Mouse (Mus musculus) thymus, postnatal 10 days (tissue): ENCODE data around the gene Gpr146.

Experiments
- DNase-seq, 2 experiments: peaks; one replicate each; pipeline ENCODE4 v3.0.0; 2021; ENCODE audit warnings: low spot score in 2 of 2

Gpr146 gene

GRCm38 (mm10) chr5:139425198-139425597 lies 47.7 kb downstream of the Gpr146 start:
- no peak for DNase-seq

- DNase-seq = no peak
Measured at GRCm38 (mm10) chr5:139427001-139427400, 49.5 kb downstream of the Gpr146 start.

- no peak for DNase-seq
Measured at GRCm38 (mm10) chr5:139427989-139428388, 50.5 kb downstream of the Gpr146 start.

- no peak for DNase-seq
Measured at GRCm38 (mm10) chr5:139429818-139430341, 52.4 kb downstream of the Gpr146 start.

GRCm38 (mm10) chr5:139432333-139432732 lies 54.8 kb downstream of the Gpr146 start:
- DNase-seq = no peak

- DNase-seq = no peak
Measured at GRCm38 (mm10) chr5:139432747-139433508, 55.4 kb downstream of the Gpr146 start.

GRCm38 (mm10) chr5:139433842-139434568 lies 56.5 kb downstream of the Gpr146 start:
- no peak for DNase-seq

- DNase-seq = no peak
Measured at GRCm38 (mm10) chr5:139434940-139435339, 57.4 kb downstream of the Gpr146 start.

- DNase-seq = no peak
Measured at GRCm38 (mm10) chr5:139437769-139438168, 60.3 kb downstream of the Gpr146 start.

- no peak for DNase-seq
Measured at GRCm38 (mm10) chr5:139438440-139438839, 60.9 kb downstream of the Gpr146 start.

- DNase-seq = no peak
Measured at GRCm38 (mm10) chr5:139440451-139440850, 63.0 kb downstream of the Gpr146 start.

GRCm38 (mm10) chr5:139440926-139441725 lies 63.6 kb downstream of the Gpr146 start:
- DNase-seq = no peak

GRCm38 (mm10) chr5:139441726-139442018 lies 64.2 kb downstream of the Gpr146 start:
- DNase-seq = no peak

GRCm38 (mm10) chr5:139442428-139442827 lies 64.9 kb downstream of the Gpr146 start:
- no peak for DNase-seq

- no peak for DNase-seq
Measured at GRCm38 (mm10) chr5:139442962-139443361, 65.5 kb downstream of the Gpr146 start.

GRCm38 (mm10) chr5:139445258-139445657 lies 67.8 kb downstream of the Gpr146 start:
- no peak for DNase-seq
